Mouse (Mus musculus) lung, postnatal 0 days (tissue): ENCODE data around the gene Olfr91.

Source experiments
- CTCF ChIP-seq: IDR thresholded peaks from 2 replicates; pipeline ENCODE4 v1.5.1; 2016; ENCODE audit warnings: antibody characterized with exemption, mild to moderate bottlenecking
- EP300 ChIP-seq: IDR thresholded peaks from 2 replicates; pipeline ENCODE4 v1.6.1; 2016; ENCODE audit warnings: antibody characterized with exemption, mild to moderate bottlenecking, control low read depth

DNA sequence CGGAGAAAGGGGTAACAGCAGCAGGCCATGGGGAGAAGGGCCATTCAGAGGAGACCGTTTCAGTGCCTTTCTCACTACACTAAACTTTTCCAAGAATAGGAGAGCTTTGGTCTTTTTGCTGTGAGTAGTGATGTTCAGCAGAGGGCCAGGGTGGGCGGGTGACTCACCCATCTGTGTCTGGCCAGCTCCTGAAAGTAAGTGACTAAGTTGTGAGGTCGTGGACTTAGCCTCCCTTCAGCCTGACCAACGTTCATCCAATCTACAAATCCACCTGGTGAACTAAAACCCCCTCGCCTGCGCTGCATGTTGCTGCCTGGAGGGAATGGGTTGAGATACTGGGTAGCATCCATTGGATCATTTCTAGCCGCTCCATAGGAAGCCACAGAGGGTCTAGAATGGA is 28.0 kb downstream of the Olfr91 start:
- no peak for TF ChIP-seq CTCF
- no peak for TF ChIP-seq EP300
